Mouse (Mus musculus) NIH3T3 (cell line): Measurements from ENCODE around the gene Plekha4.

Source experiments
- DNase-seq: peaks from one replicate; pipeline ENCODE4 v3.0.0-alpha.2; 2012; ENCODE audit warnings: low read depth

The Plekha4 gene

DNA sequence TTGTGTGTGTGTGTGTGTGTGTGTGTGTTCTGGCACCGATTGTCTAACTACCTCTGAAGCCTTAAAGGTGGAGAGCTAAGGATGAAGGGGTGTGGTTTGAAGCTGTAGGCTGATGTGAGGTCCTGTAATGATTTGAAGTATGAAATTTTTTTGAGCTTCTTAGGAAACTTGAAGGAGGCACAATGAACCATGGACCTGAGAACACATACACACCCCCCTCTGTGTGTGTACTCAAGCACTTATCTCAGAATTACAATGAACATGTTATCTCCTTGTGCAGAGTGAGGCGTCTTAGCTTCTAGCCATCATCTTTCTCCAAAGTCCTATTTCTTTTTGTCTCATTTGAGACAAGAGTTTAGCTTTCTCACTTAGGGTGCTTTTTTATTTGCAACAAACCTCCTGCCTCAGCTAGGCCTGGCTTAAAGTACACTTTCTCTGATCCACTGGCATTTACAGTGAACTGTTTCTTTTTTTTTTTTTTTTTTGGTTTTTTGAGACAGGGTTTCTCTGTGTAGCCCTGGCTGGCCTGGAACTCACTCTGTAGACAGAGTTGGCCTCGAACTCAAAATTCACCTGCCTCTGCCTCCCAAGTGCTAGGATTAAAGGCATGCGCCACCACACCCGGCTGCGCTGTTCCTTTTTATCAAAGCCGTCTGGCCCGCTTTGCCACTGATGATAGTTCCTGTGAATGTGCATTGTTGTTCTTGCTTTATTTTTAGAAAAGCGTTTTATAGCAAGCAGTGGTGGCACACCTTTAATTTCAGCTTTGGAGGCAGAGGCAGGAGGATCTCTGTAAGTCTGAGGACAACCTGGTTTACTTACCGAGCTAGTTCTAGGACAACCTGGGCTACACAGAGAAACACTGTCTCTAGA, 42.7 kb downstream of the Plekha4 start:
- no peak for DNase-seq

DNA sequence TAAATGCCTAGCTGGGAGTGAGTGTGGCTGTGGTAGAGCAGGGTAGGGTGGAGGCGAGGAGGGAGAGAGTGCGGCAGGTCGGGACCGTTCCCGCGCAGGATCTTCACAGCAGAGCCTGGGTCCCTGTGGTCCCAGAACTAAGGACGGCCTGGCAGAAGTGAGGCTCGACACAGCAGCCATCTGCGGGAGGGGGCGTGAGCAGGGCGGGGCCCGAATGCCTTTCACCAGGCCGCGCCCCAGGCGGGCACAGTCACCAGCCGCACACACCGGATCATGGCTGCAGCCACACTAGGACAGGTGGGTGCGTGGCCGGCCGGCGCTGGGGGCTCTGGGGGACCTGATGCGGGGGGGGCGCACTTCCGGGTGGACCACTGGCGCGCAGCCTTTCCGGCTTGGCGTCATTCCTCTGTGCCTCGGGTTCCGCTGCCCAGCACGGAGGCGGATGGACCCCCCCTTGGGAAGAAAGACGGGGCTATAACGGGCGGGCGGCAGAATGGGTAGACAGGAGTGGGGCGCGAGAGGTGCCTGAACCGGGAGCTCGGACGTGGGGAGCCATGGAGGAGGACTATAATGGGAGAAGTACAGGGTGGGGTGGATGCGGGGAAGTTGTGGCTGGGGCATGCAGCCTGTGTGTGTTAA, 44.1 kb downstream of the Plekha4 start, which contains the start of gene Bcat2:
TSS of gene Bcat2 (plus strand) at position 51 of the 639 bp plus-strand sequence.
- DNase-seq = peak; percentile 81

DNA sequence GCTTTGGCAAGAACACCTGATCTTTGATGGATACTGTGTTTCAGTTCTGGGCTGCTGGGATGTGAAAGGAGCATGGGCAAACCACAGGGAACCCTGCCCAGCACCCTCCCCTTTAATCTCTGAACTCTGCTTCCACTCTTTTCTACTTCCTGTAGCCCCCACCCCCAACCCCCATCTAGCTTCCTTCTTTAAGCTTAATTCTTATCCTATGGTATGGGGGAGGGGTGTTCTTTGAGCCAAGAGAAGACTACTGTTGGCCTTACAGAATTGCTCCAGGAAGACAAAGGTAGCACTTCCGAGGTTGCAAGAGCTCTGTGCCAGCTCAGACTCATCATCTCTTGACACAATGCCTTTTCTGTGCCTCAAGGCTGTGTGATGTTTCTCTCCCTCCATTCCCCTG, 45.8 kb downstream of the Plekha4 start:
- DNase-seq = no peak

DNA sequence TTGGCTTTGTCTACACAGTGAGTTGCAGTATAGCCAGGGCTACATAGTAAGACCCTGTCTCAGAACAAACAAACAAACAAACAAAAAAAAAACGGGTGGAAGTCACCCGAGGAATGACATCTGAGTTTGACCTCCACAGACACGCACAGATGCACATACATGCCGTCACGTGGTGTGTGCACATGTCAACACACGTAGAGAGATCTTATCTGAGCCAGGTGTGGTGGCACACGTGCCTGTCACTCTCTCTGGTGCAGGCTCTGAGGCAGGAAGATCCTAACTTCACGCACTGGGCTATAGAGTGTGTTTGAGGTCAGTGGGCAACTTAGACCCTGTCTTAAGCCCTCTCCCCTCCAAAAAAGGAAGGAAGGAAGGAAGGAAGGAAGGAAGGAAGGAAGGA, 47.8 kb downstream of the Plekha4 start:
- DNase-seq = no peak

DNA sequence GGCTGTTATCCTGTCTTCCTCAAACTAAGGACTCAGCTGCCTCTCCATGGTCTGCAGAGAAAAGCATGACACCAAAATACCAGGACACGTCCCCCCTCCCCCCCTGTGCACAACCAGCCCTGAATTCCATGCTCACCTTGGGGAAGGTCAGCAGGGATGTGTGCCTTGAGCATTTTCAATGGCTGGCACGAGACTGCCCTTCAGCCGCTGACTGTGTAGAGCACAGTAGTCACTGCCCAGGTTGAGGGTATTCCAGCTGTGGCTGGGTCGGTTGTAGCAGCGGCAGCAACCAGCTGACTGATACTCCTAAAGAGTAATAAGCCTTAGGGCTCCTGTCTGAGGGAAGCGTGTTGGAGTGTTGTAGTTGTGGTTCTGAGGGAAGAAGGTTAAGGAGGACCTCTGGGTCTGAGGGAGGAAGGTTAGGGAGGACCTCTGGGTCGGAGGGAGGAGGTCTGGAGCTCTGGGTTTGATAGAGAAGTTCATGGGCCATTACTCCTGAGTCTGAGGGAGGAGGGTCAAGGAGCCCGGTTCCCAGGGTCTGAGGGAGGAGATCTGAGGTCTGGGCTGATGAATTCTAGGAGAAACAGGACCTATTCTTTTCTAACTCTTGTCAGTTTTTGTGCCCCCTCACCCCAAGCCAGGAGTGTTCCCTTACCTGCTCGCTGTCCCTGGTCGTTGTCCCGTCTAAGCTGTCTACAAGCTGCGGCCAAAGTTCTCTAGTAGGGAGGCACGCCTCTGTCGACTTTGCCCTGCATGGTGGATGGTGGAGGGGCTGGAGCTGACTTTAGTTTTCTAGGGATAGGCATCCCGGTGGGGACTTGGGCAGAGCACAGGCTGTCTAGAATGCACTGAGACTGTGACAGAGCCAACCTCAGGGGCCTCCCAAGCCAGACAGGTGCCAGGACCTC, 48.6 kb downstream of the Plekha4 start:
- no peak for DNase-seq

DNA sequence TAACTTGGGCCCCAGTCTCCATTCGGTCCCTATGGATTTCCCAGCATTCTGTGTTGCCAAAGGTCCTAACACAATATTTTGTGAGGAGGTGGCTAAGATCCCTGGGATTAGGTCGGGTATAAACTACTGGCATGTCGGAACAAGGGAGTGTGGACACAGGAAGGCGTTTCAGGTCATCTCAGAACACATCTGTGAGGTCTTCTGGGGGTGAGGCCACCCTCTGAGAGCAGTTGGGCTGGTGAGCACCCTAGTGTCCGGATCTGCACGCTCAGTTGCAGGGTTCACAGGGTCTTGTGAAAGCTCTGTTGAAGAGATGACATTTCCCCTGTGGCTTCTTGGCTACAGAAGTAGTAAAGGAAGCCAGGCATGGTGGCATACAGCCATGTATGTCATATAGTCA, 59.8 kb downstream of the Plekha4 start:
- no peak for DNase-seq

DNA sequence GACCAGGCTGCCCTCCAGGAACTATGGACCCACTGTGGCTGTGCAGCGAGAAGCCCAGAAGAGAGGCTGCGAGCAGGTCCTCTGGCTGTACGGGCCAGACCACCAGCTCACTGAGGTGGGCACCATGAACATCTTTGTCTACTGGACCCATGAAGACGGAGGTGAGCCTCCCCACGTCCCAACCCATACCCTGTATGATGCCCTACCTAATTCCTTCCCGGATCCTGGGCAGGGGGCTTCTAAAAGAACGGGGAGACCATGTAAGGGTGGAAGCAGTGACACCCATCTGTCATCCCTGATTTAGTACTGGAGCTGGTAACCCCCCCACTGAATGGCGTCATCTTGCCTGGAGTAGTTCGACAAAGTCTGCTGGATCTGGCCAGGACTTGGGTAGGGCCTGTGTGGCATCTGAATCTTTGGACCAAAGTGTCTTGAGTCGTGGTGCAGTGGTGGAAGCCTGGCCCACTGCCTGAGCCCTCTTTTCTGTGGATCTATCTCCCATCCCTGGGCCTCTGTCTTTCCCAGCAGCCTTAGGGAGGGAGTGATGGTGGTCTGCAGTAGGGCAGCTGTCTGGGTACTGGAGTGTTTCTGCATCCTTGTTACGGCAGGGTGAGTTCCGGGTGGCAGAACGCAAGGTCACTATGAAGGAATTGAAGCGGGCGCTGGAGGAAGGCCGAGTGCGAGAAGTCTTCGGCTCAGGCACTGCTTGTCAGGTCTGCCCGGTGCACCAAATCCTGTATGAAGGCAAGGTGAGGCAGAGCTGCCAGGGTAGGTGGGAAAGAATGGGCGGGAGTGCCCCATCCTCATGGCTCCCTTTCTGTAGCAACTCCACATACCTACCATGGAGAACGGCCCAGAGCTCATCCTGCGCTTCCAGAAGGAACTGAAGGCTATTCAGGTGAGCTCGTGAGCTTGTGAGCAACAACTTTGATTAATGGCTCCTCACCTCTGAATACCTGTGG, 61.8 kb downstream of the Plekha4 start:
- DNase-seq = no peak

DNA sequence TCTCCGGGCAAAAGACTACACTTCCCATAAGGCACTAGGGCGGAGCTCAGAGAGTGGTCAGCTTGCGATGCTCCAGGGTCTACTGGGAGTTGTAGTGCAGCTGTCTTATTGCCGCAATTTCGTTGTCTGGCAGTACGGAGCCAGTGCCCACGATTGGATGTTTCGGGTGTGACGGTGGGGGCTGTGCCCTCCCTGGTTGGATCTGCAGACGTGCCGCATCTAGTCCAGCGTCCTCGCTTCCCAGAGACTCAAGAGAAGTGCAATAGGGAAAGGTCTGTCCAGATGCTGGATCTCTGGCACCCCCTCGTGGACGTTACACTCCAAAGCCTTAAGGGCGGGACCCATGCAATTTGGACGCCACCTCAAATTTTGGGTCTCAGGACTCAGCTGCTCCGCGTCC, 63.0 kb downstream of the Plekha4 start:
- DNase-seq = peak; percentile 98

DNA sequence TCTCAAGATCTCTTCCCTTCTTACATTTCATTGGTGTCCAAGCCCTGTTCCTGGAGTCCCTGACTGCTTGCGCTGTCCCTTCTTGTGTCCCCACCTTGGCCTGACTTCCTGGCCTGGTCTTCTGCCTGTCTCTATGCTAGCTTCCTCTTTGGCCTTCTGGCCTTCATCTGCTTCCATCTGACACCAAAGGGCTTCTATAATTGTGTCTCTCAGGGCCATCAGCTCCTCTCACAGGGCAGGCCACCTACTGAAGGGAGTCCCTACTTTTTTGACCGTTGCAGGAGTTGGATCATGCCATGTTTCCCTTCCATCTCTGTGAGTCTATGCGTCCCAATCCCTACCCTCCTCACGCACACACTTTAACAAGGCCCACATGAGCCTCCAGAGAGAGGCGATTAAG, 63.8 kb downstream of the Plekha4 start:
- DNase-seq = no peak

DNA sequence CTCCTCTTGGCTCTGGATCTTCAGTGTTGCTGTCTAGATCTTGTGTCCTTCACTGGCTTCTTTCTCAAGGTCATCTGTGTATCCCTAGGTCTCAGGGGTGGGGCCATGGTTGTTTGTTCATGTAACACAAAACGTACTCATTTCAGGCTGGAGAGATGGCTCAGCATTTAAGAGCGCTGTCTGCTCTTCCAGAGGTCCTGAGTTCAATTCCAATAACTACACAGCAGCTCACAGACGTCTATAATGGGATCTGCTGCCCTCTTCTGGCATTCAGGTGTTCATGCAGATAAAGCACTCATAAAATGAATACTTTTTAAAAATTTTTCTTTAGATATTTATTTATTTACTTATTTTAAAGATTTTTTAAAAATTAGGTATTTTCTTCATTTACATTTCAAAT, 64.7 kb downstream of the Plekha4 start:
- DNase-seq = peak; percentile 50

DNA sequence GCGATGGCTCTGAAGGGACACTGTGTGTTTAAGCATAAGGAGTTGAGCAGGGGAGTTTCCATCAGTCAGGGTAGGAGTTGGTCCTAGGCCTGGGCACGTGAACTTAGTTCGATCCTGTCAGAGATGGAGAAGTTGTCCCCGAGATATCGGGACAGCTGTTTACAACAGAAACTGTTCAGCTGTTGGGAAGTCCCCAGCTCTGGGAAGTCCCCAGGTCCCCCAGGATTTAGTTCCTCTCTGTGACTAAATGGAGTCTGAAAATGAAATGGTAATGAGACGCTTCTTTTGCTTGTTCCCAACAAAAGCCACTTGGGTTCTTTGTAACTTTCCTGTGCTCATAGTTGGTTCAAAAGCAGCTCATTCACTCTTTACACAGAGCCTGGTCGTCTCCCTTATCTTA, 65.8 kb downstream of the Plekha4 start:
- no peak for DNase-seq

DNA sequence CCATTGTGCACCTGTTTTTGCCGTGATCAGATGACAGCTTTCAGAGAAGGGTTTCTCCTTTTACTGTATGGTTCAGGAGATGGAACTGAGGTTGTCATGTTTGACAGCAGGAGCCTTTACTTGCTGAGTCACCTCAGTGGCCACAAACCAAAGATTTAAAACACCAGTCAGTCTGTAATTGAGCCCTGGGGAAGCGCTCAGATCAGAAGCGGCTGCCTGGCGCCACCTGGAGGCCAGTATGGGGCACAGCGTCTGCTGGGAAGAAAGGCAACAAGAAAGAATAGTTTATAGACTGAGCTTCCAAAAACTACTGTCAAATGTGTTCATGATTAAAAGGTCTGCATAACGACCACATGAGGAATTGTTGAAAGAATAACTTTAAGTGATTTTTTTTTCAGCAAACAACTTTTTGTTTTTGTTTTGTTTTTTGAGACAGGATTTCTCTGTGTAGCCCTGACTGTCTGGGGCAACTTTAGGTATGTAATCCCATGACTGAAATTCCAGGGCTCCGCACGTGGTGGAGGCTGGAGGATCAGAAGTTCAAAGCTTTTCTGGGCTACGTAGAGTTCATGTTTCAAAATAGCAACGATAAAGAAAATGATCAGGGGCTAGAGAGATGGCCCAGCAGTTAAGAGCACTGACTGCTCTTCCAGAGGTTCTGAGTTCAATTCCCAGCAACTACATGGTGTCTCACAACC, 67.1 kb downstream of the Plekha4 start:
- DNase-seq = peak; percentile 95

DNA sequence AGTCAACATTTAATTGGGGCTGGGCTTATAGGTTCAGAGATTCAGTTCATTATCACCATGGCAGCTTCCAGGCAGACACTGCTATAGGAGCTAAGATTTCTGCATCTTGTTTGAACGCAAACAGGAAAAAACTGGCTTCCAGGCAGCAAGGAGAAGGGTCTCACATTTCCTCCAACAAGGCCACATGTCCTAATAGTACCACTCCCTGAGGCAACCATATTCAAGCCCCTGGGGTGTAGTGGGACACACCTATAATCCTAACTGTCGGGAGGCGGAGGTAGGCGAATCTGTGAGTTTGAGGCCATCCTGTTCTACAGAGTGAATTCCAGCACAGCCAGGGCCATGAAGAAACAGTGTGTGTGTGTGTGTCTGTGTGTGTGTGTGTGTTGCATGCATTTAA, 69.0 kb downstream of the Plekha4 start:
- DNase-seq = no peak

DNA sequence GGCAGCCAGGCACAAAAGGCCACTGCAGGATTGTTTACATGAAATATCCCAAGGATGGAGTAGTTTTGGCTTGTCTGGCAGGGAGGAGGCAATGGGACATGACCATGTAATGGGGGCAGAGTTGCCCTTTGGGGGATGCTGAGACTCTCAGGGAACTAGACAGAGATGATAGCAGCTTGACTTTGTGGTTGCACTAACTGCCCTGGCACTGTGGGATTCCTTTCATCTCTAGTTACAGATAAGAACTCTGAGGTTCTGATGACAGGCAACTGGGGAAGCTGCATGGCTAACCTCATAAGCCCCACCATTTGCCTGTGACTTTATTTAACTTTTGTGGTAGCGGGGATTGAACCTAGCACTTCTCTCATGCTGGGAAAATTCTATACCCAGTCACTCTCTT, 70.0 kb downstream of the Plekha4 start:
- DNase-seq = no peak

DNA sequence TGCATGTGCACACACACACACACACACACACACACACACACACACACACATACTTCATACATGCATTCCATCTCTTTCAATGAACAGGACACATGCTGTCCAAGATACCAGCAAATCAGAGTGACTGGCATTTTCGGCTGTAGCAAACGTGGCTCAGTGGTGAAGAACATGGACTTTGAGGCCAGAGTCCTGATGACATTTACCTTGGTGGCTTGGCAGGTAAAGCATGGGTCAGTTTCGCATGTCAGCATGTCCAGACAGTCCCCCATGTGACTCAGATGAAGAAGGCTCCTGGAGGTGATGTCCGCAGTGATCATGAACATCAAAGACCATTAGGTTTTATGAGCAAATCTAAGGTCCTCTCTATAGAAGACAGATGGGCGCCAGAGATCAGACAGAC, 70.9 kb downstream of the Plekha4 start:
- no peak for DNase-seq

DNA sequence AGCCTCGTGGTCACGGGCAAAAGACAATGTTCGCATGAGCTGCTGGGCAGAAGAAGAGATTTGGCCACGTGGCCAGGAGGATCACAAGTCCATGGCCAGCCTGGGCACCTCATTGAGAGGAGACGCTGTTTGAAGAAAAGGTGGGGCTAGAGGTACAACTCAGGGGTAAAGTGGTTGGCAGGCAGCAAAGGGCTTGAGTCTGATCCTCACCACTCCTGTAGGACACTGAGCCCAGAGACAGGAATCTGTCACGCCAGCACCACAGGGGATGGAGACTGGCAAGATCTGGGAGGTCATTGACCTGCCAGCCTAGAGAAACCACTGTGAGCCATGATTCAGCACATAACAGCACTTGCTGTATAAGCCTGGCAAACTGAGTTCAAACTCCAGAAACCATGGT, 71.4 kb downstream of the Plekha4 start:
- no peak for DNase-seq

DNA sequence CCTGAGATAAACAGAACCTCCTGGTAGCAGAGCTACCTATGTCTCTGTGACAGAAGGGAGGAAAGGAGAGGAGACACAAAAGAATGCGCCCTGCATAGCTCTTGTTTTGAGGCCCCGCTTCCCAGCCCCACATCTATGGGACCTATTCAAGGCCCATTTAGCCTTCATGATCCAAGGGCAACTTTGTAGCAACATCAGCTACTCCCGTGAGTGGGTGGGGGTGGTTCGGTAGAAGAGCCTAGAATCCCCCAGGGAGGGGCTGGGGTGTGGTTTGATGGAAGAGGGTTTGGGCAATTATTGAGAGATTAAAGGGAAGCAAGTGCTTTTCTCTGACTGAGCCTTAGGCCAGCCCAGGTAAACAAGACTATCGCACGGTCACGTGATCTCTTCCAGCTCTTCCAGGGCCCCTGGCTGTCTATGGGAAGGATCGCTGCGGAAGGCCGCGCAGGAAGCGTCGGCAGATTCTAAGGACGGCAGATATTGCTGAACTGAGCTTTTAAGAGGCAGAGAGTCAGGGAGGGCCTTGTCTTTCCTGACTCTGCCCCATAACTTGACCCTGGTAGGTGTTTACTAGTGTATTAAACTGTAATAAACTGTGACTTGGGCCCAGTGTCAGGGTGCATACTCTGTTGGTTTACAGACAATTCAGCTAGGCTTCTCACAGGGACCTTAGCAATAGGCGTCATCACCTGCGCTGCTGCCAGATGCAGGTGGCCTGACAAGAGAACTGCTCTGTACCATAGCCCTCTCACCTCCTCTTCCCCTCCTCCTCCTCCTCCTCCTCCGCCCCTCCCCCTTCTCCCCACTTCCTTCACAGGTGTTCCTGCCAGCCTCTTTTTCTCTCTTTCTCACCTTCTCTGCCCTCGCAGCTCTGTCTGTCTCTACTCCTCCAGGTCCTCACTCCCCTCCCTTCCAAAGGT, 73.1 kb downstream of the Plekha4 start:
- DNase-seq = no peak
